In genomic region chrX:162284252-162284651, GRCm38 (mm10) we compare ENCODE assay signal across 11 mouse cellular contexts.
A peak's percentile ranks its signal among the peaks of the same experiment; 100 is the strongest.
DNase-seq lines count a peak whose midpoint lies in the region; ATAC-seq lines count a peak whose summit lies in the region.
"Had no signal": no experiment of that assay in that cellular context is flagged by ENCODE, and none has a peak within 500 bp of the region (broad histone marks: within the 10 kb centered on the region; RNA-seq: fewer than 3 reads in every experiment).

No protein-coding gene starts in this region.

- H3K27ac ChIP-seq in heart, embryonic 13.5 days (replicated peaks), result no peak overlapping the region
- H3K27ac ChIP-seq: midbrain, embryonic 15.5 days had no signal

- WGBS in heart, embryonic 13.5 days, result 28% methylated on average over 3 of the region's 3 CpGs

- H3K4me2 ChIP-seq in heart, embryonic 13.5 days, result peak overlapping the region; percentile 11; the same call in 1 of the 2 replicates
- H3K4me2 ChIP-seq: midbrain, embryonic 15.5 days had no signal

- no peak overlapping the region for H3K4me3 ChIP-seq in heart, embryonic 13.5 days
- H3K4me3 ChIP-seq: midbrain, embryonic 15.5 days had no signal

- H3K9me3 ChIP-seq in heart, embryonic 13.5 days, result no peaks in the 10 kb centered on the region
- H3K9me3 ChIP-seq: midbrain, embryonic 15.5 days had no signal

- DNase-seq in heart, adult 9 months (ENCODE audit: low spot score in 2 of 2), result no peak
- DNase-seq in MN1 (ENCODE audit: low spot score) (peak; percentile 33), liver (peak; percentile 89)
- DNase-seq in spleen, postnatal 14 days (ENCODE audit: low spot score in 2 of 2), result peak; percentile 17 to 18
- DNase-seq in left cerebral cortex, adult 18-20 months (ENCODE audit: low spot score in 2 of 2), result no peak
- DNase-seq in gastrocnemius, postnatal 25 days, result no peak
- DNase-seq in urinary bladder, postnatal 10 days (ENCODE audit: low spot score), result no peak
- DNase-seq: thymus, adult 18-20 months had no signal

- no peaks in the 10 kb centered on the region; the same call in 1 of the 2 replicates for H3K4me1 ChIP-seq in heart, embryonic 13.5 days
- H3K4me1 ChIP-seq: midbrain, embryonic 15.5 days had no signal

- no peaks in the 10 kb centered on the region for H3K36me3 ChIP-seq in heart, embryonic 13.5 days
- H3K36me3 ChIP-seq: midbrain, embryonic 15.5 days had no signal

- no peak for ATAC-seq in heart, embryonic 13.5 days (ENCODE audit: extremely low read depth, insufficient number of reproducible peaks, low FRiP score, low TSS enrichment)
- ATAC-seq: lung, postnatal 0 days; midbrain, embryonic 15.5 days had no signal

- H3K27me3 ChIP-seq in heart, embryonic 13.5 days (replicated peaks), result 0 out of 2 replicates have a peak, but pooled peaks cover 7% of the 10 kb centered on the region

- H3K9ac ChIP-seq in heart, embryonic 13.5 days, result no peak overlapping the region
- H3K9ac ChIP-seq: midbrain, embryonic 15.5 days had no signal

Comparison
In these comparisons a context has a peak if more than half of its experiments do, and no peak if none do; other contexts are left out.
1. DNase-seq: peak in MN1 (single experiment), liver (single experiment) and spleen, postnatal 14 days (2 of 2); none in heart, adult 9 months (0 of 2), left cerebral cortex, adult 18-20 months (0 of 2), gastrocnemius, postnatal 25 days (single experiment) and urinary bladder, postnatal 10 days (single experiment).